Mouse (Mus musculus) thymus, postnatal 4 days (tissue): ENCODE data around the gene Fbxo27.

Source experiments
- DNase-seq: peaks from one replicate; pipeline ENCODE4 v3.0.0; 2021

Fbxo27 gene

DNA sequence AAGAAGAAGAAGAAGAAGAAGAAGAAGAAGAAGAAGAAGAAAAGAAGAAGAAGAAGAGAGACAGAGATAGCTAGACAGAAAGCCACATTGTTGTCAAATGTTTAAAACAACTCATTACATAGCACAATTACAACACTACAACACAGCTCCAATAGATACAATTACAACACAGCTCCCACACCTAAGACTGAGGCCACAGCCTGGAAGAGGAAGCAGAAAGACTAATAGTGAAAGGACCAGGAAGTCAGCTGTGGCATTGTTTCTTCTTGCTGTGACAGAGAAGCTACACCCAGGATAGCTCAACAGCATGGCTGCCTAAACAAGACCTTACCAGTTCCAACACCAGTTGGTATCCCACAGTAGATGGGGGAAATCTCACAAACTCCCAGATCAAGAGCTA is 16.8 kb downstream of the Fbxo27 start:
- DNase-seq, result no peak

DNA sequence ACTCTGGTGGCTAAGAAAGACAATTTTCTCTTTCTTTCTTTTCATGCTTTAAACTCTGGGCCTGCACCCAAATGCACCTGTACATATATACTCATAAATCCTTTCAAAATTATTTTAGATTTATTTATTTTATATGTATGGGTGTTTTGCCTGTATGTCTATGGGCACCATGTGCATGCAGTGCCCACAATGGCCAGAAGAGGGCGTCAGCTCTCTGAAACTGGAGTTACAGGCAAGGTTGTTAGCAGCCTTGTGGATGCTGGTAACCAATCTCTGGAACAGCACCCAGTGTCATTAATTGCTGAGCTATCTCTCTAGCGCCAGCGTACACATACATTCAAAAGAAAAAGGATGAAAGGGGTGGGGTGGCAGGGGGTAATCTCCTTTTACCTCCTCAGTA is 18.3 kb downstream of the Fbxo27 start:
- peak; percentile 60 for DNase-seq

GRCm38 (mm10) chr7:28714667-28715066 is 22.0 kb downstream of the Fbxo27 start:
- DNase-seq, result no peak

GRCm38 (mm10) chr7:28715598-28715997 is 22.9 kb downstream of the Fbxo27 start:
- DNase-seq, result peak; percentile 67

DNA sequence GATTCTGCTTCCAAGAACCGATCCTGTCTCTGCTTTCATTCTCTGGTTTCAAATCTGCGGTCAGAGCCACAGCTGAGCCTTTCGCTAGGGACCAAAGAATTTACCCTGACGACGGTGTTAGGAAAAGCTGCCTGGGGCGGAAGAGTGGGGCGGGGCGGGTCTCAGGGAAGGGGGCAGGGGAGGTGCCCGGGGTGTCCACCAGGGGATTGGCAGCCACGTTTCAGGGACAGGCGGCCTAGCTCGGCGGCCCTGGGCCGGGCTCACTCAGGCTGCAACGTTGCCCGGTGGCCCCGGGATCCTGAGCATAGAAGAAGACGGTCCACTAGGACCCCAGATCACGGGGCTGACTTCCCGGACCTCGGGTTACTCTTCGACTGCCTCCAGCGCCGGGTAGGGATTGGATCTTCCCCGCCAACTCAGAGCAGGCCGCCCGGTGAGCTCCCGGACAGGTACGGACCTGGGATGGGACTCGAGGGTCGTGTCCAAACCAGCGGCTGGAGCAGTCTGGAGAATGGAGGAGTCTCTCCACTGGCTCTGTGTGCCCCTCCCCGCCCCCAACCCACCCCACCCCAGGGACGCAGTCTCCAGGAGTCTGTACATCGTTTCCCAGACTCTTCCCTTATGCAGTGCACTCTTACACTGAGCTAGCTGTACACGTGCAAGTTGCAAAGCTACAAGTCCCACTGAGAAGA is 24.1 kb downstream of the Fbxo27 start, which contains the start of gene Fbxo17:
Gene Fbxo17, plus strand, starts transcription at position 215 of the 692 bp plus-strand sequence.
- DNase-seq, result peak; percentile 77

DNA sequence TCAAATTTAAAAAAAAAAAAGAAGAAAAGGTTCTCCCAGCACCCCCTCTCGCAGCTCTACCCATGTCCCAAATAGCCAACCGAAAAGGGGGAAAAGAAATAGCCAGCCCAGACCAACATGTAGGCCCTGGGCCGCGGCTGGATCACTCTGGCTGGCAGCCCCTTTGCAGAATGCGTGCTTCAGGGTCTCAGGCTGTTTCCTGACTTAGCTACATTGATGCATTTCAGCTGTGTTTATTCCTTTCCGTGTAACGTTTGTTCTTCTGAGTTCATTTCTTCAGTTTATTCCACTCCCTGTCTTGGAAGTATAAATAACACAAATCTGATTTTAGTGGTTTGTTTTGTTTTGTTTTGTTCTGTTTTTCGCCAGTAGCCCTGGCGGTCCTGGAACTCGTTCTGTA is 25.1 kb downstream of the Fbxo27 start:
- DNase-seq, result no peak

- no peak for DNase-seq
Measured at GRCm38 (mm10) chr7:28719159-28719558, 26.5 kb downstream of the Fbxo27 start.

GRCm38 (mm10) chr7:28719650-28720049 is 27.0 kb downstream of the Fbxo27 start:
- DNase-seq, result no peak

DNA sequence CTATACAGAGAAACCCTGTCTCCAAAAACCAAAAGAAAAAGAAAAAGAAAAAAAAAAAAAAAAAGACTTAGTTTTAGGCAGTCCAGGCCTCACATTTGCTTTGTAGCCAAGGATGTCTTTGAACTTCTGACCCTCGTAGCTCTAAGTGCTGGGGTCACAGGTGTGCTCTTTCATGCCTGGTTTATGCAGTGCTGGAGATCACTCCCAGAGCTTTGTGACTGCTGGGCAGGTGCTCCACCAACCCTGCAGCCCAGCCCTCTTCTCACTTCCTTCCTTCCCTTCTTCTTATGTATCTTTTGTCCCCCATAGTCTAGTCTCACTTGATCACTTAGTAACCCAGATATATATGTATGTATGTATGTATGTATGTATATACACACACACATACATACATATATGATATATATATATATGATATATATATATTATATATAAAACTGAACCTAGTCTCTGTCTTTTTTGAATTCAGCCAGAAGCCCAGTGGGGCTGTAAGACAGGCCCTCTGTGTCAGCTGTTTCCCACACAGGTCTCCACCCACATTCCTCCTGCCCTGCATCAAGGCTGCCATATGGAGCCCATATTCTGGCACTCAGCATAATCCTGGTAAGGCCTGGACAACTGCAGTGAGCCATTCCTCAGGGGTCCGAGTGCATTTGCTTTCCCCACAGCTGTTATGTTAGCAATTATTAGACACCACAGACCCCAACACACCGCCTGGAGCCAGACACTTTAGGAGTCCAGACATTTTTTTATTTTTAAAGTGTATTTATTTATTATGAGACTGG is 28.3 kb downstream of the Fbxo27 start:
- DNase-seq, result no peak

DNA sequence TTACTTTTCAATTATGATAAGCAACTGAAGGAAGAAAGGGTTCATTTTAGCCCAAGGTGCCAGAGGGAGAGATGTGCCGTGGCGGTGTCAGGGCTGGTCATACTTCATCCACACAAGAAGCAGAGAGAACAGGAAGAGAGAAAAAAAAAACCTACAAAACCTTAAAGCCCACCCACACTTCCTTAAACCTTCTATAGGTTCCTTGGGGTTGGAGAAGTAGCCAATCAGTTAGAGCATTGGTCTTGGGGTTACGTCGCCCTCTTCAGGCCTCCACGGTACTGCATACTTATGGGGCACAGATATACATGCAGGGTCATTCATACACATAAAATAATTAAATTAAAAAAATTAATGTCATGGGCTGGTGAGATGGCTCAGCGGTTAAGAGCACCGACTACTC is 29.4 kb downstream of the Fbxo27 start:
- DNase-seq, result peak; percentile 56

DNA sequence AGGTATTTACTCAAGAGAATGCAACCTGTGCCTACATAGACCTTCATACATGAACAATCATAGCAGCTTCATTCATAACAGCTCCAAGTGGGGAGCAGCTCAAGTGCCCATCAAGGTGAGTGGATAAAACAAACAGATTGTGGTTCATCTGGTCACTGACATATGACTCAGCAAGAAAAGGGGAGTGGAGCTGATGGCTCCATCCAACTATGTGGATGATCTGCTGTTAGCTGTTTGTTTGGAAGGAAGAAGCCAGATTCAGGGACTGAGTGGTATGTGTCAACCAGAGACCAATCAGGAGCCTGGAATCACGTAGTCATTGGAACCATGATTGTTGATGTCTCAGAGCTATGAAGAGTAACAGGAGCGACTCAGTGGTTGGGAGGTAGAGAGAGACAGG is 32.0 kb downstream of the Fbxo27 start:
- DNase-seq, result no peak

DNA sequence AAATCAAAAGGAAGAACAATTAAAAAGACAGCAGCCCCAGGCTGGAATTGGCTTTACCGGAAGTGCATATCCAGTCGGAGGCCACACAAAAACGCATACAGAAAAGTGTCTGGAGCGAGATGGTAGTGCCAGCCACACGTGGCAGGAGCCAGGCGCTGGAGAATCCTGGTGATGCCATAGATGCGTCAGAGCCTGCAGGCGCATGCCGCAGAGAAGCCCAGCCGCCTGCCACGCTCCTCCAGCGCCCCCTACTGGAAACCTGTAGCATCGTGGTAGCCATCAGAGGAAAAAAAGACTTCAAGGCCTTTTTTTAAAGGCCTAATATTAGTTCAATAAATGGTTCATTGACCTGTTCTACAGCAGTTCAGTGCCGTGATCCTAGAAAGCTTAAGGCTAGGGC is 34.0 kb downstream of the Fbxo27 start:
- DNase-seq, result peak; percentile 92

GRCm38 (mm10) chr7:28727649-28728340 is 35.1 kb downstream of the Fbxo27 start:
- no peak for DNase-seq

- peak; percentile 90 for DNase-seq
Measured at GRCm38 (mm10) chr7:28732341-28733142, 39.9 kb downstream of the Fbxo27 start.

DNA sequence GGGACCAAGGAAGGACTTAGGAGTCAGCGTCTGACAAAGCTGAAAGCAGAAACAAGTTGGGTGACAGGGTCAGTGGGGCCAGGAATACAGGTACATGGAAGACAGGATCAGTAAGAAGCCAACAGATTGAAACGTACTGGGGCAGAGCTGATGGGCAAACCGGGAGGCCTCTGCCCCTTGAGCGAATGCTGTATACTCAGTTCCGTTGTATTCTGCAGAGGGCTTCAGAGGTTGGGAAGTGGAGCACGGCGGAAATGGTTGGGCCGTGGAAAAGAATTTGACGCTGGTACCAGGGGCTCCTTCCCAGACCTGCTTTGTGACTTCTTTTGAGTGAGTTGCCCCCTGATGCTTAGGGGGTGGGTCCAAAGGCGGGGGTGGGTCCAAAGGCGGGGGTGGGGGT is 40.6 kb downstream of the Fbxo27 start:
- DNase-seq, result no peak

DNA sequence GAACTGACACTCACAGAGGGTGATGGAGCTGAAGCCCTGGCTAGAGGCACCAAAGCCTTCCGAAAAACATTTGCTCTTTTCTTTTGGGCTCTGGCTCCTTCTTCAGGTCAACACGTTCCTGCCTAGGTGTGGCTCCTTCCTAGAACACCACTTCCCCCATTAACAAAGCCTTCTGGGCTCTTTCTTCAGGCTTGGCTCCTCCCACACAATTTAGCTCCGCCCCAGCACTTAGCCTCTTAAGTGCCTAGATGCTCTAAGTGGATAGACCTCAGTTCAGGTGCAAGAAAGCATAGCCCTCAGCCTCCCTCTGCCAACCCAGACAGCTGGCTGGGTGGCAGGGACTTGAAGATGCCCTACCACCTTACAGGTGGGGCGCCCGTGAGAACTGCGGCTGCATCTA is 43.1 kb downstream of the Fbxo27 start:
- no peak for DNase-seq

DNA sequence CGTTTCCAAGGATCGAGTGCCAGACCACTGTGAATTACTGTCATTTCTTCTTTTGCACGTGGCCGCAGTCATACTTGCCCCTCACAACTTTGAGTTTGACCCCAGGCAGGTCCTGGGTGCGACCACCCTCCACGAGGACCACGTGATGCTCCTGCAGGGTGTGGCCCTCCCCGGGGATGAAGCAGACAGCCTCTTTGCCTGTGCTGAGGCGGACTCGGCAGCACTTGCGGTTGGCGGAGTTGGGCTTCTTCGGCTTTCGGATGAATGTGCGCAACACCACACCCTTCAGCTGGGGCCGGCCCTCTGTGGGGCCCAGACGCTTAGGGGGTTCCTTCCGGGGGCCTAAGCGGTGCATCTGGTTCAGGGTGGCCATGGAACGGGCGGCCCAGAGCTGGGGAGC is 47.2 kb downstream of the Fbxo27 start:
- no peak for DNase-seq

GRCm38 (mm10) chr7:28740949-28741348 is 48.3 kb downstream of the Fbxo27 start:
- no peak for DNase-seq

DNA sequence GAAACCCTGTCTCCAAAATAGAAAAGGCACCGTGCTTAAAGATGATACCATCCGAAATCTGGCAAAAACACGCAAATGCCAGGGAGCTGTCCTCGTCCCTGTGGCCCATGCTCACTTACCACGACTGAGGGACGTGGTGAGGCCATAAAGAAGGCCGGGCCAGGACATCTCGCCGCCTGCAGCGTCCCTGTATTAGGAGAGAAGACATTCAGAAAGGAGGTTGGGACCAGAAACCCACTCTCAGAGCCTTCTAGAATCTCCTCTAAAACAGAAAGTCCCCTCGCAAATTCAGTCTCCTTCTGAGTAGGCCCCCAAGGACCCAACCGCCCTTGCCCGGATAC is 48.7 kb downstream of the Fbxo27 start:
- no peak for DNase-seq

DNA sequence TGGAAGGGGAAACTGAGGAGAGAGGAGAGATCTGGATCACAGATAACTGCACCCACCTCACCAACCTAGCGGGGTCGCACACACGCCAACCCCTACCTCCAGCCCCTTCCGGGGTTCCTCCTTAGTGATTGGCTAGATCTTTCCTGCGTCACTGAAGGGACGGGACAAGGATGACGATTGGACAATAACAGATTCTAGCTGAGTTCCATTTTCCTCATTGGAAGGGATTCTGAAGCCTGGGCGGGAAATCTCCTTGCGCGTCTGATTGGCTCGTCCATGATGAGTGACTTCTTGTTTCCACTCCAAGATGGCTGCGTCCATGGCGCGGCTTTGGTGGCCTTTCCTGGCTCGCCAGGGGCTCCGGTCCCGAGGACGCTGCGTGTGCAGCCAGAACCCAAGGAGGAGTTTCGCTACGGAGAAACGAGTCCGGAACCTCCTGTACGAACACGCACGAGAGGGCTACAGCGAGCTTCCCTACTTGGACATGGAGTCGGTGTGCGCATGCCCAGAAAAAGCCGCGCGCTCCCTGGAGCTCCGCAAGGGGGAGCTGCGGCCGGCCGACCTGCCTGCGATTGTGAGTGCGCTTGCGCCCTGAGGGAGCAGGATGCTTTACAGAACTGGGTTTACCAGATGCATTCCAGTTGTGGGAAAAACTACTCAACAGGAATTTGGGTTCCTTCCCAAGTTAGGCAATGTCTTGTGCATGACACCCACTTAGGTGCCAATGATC is 49.2 kb downstream of the Fbxo27 start, which contains the start of the genes Mrps12 and Sars2:
Gene Mrps12, minus strand, starts transcription at position 112 of the 730 bp plus-strand sequence.
Gene Sars2, plus strand, starts transcription at position 284 of the 730 bp plus-strand sequence.
- DNase-seq, result peak; percentile 95
